Mouse (Mus musculus) erythroblast, embryonic 14.5 days (primary cell): ENCODE results near the gene Them7.

Experiments used
- GATA1 ChIP-seq: IDR thresholded peaks from 2 replicates; pipeline ENCODE4 v1.6.1; 2012; ENCODE audit warnings: low read length, inconsistent platforms, mixed read lengths
- TAL1 ChIP-seq: IDR thresholded peaks from 3 replicates; pipeline ENCODE4 v1.6.1; 2012; ENCODE audit warnings: low read length, inconsistent platforms, mixed read lengths

GRCm38 (mm10) chr2:105311414-105311813, 87.3 kb downstream of the Them7 start:
- TF ChIP-seq TAL1 (no peak), GATA1 (no peak)
